Mouse (Mus musculus) limb, embryonic 11.5 days (tissue): ENCODE data around the gene Cyb5b. TPM values are rescaled to one million over a fixed set of nuclear protein-coding genes. Genes with fewer than 3 reads are reported as not detected.

Experiments used
- ATAC-seq: fragments of 200-750 bp; cut with Nextera tagmentation; 2 replicates; pipeline ENCODE4 v1.8.0; 2017; ENCODE audit warnings: low read depth; ENCODE audit not compliant: insufficient number of reproducible peaks, low FRiP score, low TSS enrichment
- DNase-seq: peaks from one replicate; pipeline ENCODE4 v3.0.0-alpha.2; 2015; ENCODE audit warnings: low spot score
- H3K27ac ChIP-seq: fragments of 300-500 bp; sonication (generic); replicated peaks from 2 replicates; pipeline ENCODE4 v1.5.1; 2014; ENCODE audit warnings: low read depth, mild to moderate bottlenecking, low read length
- H3K27me3 ChIP-seq: fragments of 300-500 bp; sonication (generic); 2 replicates; pipeline ENCODE4 v1.6.1; 2014; ENCODE audit warnings: mild to moderate bottlenecking, low read length, mixed read lengths; ENCODE audit not compliant: control insufficient read depth, insufficient read depth
- H3K36me3 ChIP-seq: fragments of 300-500 bp; sonication (generic); 2 replicates; pipeline ENCODE4 v1.6.1; 2014; ENCODE audit warnings: mild to moderate bottlenecking, low read length, moderate library complexity, mixed read lengths; ENCODE audit not compliant: control insufficient read depth, insufficient read depth
- H3K4me1 ChIP-seq: fragments of 300-500 bp; sonication (generic); 2 replicates; pipeline ENCODE4 v1.6.1; 2014; ENCODE audit warnings: low read length, mixed read lengths; ENCODE audit not compliant: control insufficient read depth, insufficient read depth
- H3K4me2 ChIP-seq: fragments of 300-500 bp; sonication (generic); 2 replicates; pipeline ENCODE4 v1.6.1; 2014; ENCODE audit warnings: low read depth, mild to moderate bottlenecking, moderate library complexity; ENCODE audit not compliant: severe bottlenecking
- H3K4me3 ChIP-seq: fragments of 300-500 bp; sonication (generic); 2 replicates; pipeline ENCODE4 v1.5.1; 2014; ENCODE audit warnings: low read depth, low read length
- H3K9ac ChIP-seq: fragments of 300-500 bp; sonication (generic); 2 replicates; pipeline ENCODE4 v1.6.1; 2014; ENCODE audit warnings: mild to moderate bottlenecking, low read length
- H3K9me3 ChIP-seq: fragments of 300-500 bp; sonication (generic); 2 replicates; pipeline ENCODE4 v1.6.1; 2016; ENCODE audit warnings: low read length; ENCODE audit not compliant: control insufficient read depth
- WGBS: fragments of 180-500 bp; shearing (Covaris S2); extraction: QIAGEN DNeasy Blood & Tissue Kit; methylation state at CpG from one replicate; pipeline ENCODE4 v1.1.7; 2014; 5-methylcytosine and 5-hydroxymethylcytosine counted together
- polyA plus RNA-seq: library from polyadenylated mRNA; unstranded; fragments of >200 nt; fragmentation: Nextera tagmentation; extraction: Ambion mirVana; gene quantifications from 2 replicates; pipeline ENCODE4 v1.2.1, GENCODE M21; 2014

Gene Cyb5b
- polyA plus RNA-seq, 1 experiment from 2014 or later, result 116 TPM

DNA sequence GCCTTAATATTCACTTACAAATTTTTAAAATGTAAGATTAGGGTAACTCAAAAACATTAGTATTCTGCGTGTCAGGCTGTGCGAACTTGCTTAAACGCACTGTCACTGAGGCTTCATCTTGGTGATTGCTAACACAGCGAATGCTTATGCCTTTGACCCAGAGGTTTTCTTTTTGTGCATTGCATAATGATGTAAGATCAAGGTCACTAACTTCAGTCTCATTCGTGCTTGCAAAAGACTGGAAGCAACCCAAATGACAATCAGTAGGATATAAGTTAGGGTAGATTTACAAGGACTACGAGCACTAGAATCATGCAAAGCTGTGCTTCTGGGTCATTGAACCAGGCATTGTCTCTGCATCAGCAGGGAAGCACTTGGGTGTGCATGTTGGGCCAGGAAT, 12.8 kb upstream of the Cyb5b start:
- no peak overlapping the region for H3K4me3 ChIP-seq
- no peak for DNase-seq
- no peak overlapping the region for H3K27ac ChIP-seq
- no peaks in the 10 kb centered on the region for H3K36me3 ChIP-seq
- ATAC-seq, result no peak
- H3K4me1 ChIP-seq, result no peaks in the 10 kb centered on the region
- H3K4me2 ChIP-seq, result no peak overlapping the region
- no peaks in the 10 kb centered on the region for H3K9me3 ChIP-seq
- no peak overlapping the region for H3K9ac ChIP-seq
- no peaks in the 10 kb centered on the region for H3K27me3 ChIP-seq
- 93% methylated on average over 6 of the region's 6 CpGs for WGBS

DNA sequence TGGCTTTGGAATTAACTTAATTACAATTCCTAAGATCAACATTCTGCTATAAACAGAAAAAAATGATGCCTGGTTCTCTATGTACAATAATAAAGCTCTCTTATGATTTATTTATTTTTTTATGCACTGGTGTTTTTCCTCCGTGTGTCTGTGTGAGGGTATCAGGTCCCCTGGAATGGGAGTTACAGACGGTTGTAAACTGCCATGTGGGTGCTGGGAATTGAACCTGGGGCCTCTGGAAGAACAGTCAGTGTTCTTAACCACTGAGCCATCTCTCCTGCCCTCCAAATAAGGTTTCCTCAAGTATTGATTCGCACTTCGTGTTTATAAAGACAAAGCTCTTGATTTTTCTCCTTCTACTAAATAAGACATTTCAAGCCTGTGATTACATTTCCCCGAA, 12.1 kb upstream of the Cyb5b start:
- no peak for DNase-seq
- Histone ChIP-seq H3K4me3 (no peak overlapping the region), H3K9ac (no peak overlapping the region), H3K9me3 (no peaks in the 10 kb centered on the region), H3K27ac (no peak overlapping the region), H3K4me1 (no peaks in the 10 kb centered on the region), H3K4me2 (no peak overlapping the region), H3K36me3 (no peaks in the 10 kb centered on the region), H3K27me3 (no peaks in the 10 kb centered on the region)
- ATAC-seq, result no peak
- WGBS, result 93% methylated on average over 5 of the region's 5 CpGs

GRCm38 (mm10) chr8:107139704-107140470, 10.6 kb upstream of the Cyb5b start:
- H3K4me2 ChIP-seq, result no peak overlapping the region
- DNase-seq (no peak), ATAC-seq (no peak)
- no peak overlapping the region for H3K4me3 ChIP-seq
- 62% methylated on average over 13 of the region's 13 CpGs for WGBS
- H3K9me3 ChIP-seq, result no peaks in the 10 kb centered on the region
- H3K27ac ChIP-seq, result no peak overlapping the region
- H3K4me1 ChIP-seq, result no peaks in the 10 kb centered on the region
- H3K27me3 ChIP-seq, result no peaks in the 10 kb centered on the region
- no peak overlapping the region for H3K9ac ChIP-seq
- H3K36me3 ChIP-seq, result no peaks in the 10 kb centered on the region

- no peak overlapping the region for H3K9ac ChIP-seq
- no peaks in the 10 kb centered on the region for H3K36me3 ChIP-seq
- no peaks in the 10 kb centered on the region for H3K4me1 ChIP-seq
- no peaks in the 10 kb centered on the region for H3K27me3 ChIP-seq
- no peak overlapping the region for H3K4me3 ChIP-seq
- no peak overlapping the region for H3K27ac ChIP-seq
- 87% methylated on average over 4 of the region's 4 CpGs for WGBS
- DNase-seq (no peak), ATAC-seq (no peak)
- H3K4me2 ChIP-seq, result no peak overlapping the region
- no peaks in the 10 kb centered on the region for H3K9me3 ChIP-seq
Observed at GRCm38 (mm10) chr8:107142539-107142938, 7.9 kb upstream of the Cyb5b start.

DNA sequence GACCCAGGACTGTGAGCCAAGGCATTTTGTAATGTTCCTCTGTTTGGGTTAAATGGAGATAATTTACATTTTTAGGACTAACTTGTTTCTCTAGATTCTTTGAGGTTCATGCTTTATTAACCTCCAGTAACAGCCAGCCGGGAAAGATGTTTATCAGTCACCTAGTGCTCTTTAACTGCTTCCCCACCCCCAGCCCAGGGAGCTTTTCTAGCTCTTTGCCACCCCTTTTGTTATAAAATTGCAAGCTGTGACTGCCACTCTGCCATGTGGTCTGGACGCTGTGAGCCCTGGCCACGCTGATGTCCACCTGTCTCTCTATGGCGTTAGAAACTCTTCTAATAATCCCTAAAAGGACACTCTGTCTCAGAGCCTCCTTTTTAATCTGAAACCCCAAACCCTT, 6.9 kb upstream of the Cyb5b start:
- ATAC-seq (no peak), DNase-seq (no peak)
- Histone ChIP-seq H3K4me2 (no peak overlapping the region), H3K36me3 (no peaks in the 10 kb centered on the region), H3K9ac (no peak overlapping the region), H3K4me1 (no peaks in the 10 kb centered on the region), H3K27me3 (no peaks in the 10 kb centered on the region), H3K27ac (no peak overlapping the region), H3K4me3 (no peak overlapping the region), H3K9me3 (no peaks in the 10 kb centered on the region)
- 52% methylated on average over 4 of the region's 4 CpGs for WGBS

DNA sequence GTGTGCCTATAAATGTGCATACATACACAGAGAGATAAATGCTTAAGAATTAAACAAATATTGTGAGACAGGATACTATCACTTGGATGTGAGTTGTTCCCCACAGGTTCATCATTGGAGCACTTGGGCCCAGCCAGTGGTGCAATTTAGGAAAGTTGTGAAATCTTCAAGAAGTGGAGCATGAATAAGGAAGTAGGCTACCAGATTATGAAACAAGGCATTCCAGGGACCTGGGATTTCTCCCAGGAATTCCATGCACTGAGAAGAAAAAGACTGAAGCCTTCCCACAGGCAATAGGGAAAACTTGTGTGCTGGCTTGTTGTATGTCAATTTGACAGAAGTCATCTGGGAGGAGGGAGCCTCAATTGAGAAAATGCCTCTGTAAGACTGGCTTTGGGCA, 4.3 kb upstream of the Cyb5b start:
- no peaks in the 10 kb centered on the region for H3K27me3 ChIP-seq

DNA sequence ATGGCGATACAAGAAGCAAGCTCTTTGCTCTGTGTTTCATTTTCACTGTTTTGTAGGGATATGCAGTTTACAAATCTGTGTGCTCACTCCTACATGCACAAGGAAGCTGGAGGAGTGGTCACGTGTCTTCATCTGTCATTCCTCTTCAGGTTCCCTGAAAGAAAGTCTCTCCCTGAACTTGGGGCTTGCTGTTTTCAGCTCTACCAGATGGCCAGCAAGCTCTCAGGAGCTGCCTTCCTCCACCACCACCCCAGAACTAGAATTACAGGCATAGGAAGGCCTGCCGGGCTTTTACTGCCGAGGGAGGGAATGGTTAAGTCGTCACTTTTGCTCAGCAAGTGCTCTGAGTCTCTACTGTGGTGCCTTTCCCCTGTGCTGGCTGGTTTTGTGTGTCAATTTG, 1.6 kb upstream of the Cyb5b start:
- H3K4me2 ChIP-seq, result no peak overlapping the region
- no peak overlapping the region for H3K27ac ChIP-seq
- H3K9me3 ChIP-seq, result no peaks in the 10 kb centered on the region
- DNase-seq, result no peak
- 70% methylated on average over 5 of the region's 5 CpGs for WGBS
- ATAC-seq, result no peak
- no peak overlapping the region for H3K9ac ChIP-seq
- no peak overlapping the region for H3K4me3 ChIP-seq
- no peaks in the 10 kb centered on the region for H3K27me3 ChIP-seq
- H3K4me1 ChIP-seq, result peaks cover 4% of the 10 kb centered on the region
- H3K36me3 ChIP-seq, result peaks cover 6% of the 10 kb centered on the region; the same call in 1 of the 2 replicates

More for the DNA sequence above, 4.3 kb upstream of the Cyb5b start:
- H3K4me3 ChIP-seq, result no peak overlapping the region
- H3K9ac ChIP-seq, result no peak overlapping the region
- no peaks in the 10 kb centered on the region for H3K9me3 ChIP-seq
- DNase-seq (no peak), ATAC-seq (no peak)
- no peak overlapping the region for H3K4me2 ChIP-seq
- H3K4me1 ChIP-seq, result peaks cover 1% of the 10 kb centered on the region
- no peaks in the 10 kb centered on the region for H3K36me3 ChIP-seq
- no peak overlapping the region for H3K27ac ChIP-seq

- peak overlapping the region; percentile 57 for H3K4me2 ChIP-seq
- peak overlapping the region; percentile 68; the same call in 1 of the 2 replicates for H3K27ac ChIP-seq
- H3K9ac ChIP-seq, result peak overlapping the region; percentile 53; the same call in 1 of the 2 replicates
- H3K36me3 ChIP-seq, result peaks cover 9% of the 10 kb centered on the region; the same call in 1 of the 2 replicates
- peak; percentile 39; the same call in 1 of the 2 replicates for ATAC-seq
- H3K27me3 ChIP-seq, result no peaks in the 10 kb centered on the region
- peak overlapping the region; percentile 90 for H3K4me3 ChIP-seq
- H3K4me1 ChIP-seq, result peaks cover 4% of the 10 kb centered on the region
- no peak for DNase-seq
- H3K9me3 ChIP-seq, result no peaks in the 10 kb centered on the region
- WGBS, result 26% methylated on average over 6 of the region's 6 CpGs
Observed at GRCm38 (mm10) chr8:107150057-107150403, 410 bp upstream of the Cyb5b start.
